Mouse (Mus musculus) macrophage (primary cell): ENCODE results near the gene Gabbr2. TPM values are rescaled to one million over a fixed set of nuclear protein-coding genes. Genes with fewer than 3 reads are reported as not detected.

ENCODE experiments used
- polyA plus RNA-seq: library from polyadenylated mRNA; stranded (reverse); fragments of 250-400 nt; gene quantifications from 3 replicates; pipeline ENCODE4 v1.2.4, GENCODE M21; 2018; ENCODE audit warnings: inconsistent platforms

Gene Gabbr2
- polyA plus RNA-seq, 1 experiment from 2014 or later: 0.10 TPM

Other genes starting within 250 kb of the Gabbr2 start
- gene Anks6, start 65.6 kb upstream of the Gabbr2 start, polyA plus RNA-seq: 1.4 to 3.3 TPM (median 2.7 TPM) in 3 replicates
- 5.1 to 6.6 TPM (median 6.3 TPM) in 3 replicates for gene Galnt12, start 100.0 kb upstream of the Gabbr2 start, polyA plus RNA-seq
- gene Col15a1, start 216.3 kb upstream of the Gabbr2 start, polyA plus RNA-seq: 0.47 to 1.2 TPM (median 0.62 TPM) in 3 replicates